Mouse (Mus musculus) limb, embryonic 11.5 days (tissue): Measurements from ENCODE around the gene Higd2a. TPM values are rescaled to one million over a fixed set of nuclear protein-coding genes. Genes with fewer than 3 reads are reported as not detected.

Experiments used
- ATAC-seq: fragments of 200-750 bp; cut with Nextera tagmentation; 2 replicates; pipeline ENCODE4 v1.8.0; 2017; ENCODE audit warnings: low read depth; ENCODE audit not compliant: insufficient number of reproducible peaks, low FRiP score, low TSS enrichment
- DNase-seq: peaks from one replicate; pipeline ENCODE4 v3.0.0-alpha.2; 2015; ENCODE audit warnings: low spot score
- H3K27ac ChIP-seq: fragments of 300-500 bp; sonication (generic); replicated peaks from 2 replicates; pipeline ENCODE4 v1.5.1; 2014; ENCODE audit warnings: low read depth, mild to moderate bottlenecking, low read length
- H3K27me3 ChIP-seq: fragments of 300-500 bp; sonication (generic); 2 replicates; pipeline ENCODE4 v1.6.1; 2014; ENCODE audit warnings: mild to moderate bottlenecking, low read length, mixed read lengths; ENCODE audit not compliant: control insufficient read depth, insufficient read depth
- H3K36me3 ChIP-seq: fragments of 300-500 bp; sonication (generic); 2 replicates; pipeline ENCODE4 v1.6.1; 2014; ENCODE audit warnings: mild to moderate bottlenecking, low read length, moderate library complexity, mixed read lengths; ENCODE audit not compliant: control insufficient read depth, insufficient read depth
- H3K4me1 ChIP-seq: fragments of 300-500 bp; sonication (generic); 2 replicates; pipeline ENCODE4 v1.6.1; 2014; ENCODE audit warnings: low read length, mixed read lengths; ENCODE audit not compliant: control insufficient read depth, insufficient read depth
- H3K4me2 ChIP-seq: fragments of 300-500 bp; sonication (generic); 2 replicates; pipeline ENCODE4 v1.6.1; 2014; ENCODE audit warnings: low read depth, mild to moderate bottlenecking, moderate library complexity; ENCODE audit not compliant: severe bottlenecking
- H3K4me3 ChIP-seq: fragments of 300-500 bp; sonication (generic); 2 replicates; pipeline ENCODE4 v1.5.1; 2014; ENCODE audit warnings: low read depth, low read length
- H3K9ac ChIP-seq: fragments of 300-500 bp; sonication (generic); 2 replicates; pipeline ENCODE4 v1.6.1; 2014; ENCODE audit warnings: mild to moderate bottlenecking, low read length
- H3K9me3 ChIP-seq: fragments of 300-500 bp; sonication (generic); 2 replicates; pipeline ENCODE4 v1.6.1; 2016; ENCODE audit warnings: low read length; ENCODE audit not compliant: control insufficient read depth
- WGBS: fragments of 180-500 bp; shearing (Covaris S2); extraction: QIAGEN DNeasy Blood & Tissue Kit; methylation state at CpG from one replicate; pipeline ENCODE4 v1.1.7; 2014; 5-methylcytosine and 5-hydroxymethylcytosine counted together
- polyA plus RNA-seq: library from polyadenylated mRNA; unstranded; fragments of >200 nt; fragmentation: Nextera tagmentation; extraction: Ambion mirVana; gene quantifications from 2 replicates; pipeline ENCODE4 v1.2.1, GENCODE M21; 2014

The Higd2a gene
- 155 and 157 TPM in 2 replicates for polyA plus RNA-seq

GRCm38 (mm10) chr13:54589996-54590951 lies at the start of gene Higd2a, which contains the start of gene Nop16:
Gene Higd2a (plus strand): TSS chr13:54590207.
Gene Nop16 (minus strand): TSS chr13:54590090.
- Histone ChIP-seq H3K4me2 (peak within 1 kb of the TSS; percentile 70), H3K27me3 (no peaks in the 10 kb centered on the region), H3K9ac (peak within 1 kb of the TSS; percentile 86), H3K9me3 (no peaks in the 10 kb centered on the region), H3K27ac (0 out of 2 replicates have a peak within 1 kb of the TSS, but pooled peaks have one; percentile 42), H3K4me3 (peak within 1 kb of the TSS; percentile 92), H3K36me3 (peaks cover 2% of the 10 kb centered on the region; the same call in 1 of the 2 replicates), H3K4me1 (peaks cover 4% of the 10 kb centered on the region)
- under 1% methylated on average over 51 of the region's 51 CpGs for WGBS
- ATAC-seq (peak; percentile 96), DNase-seq (peak; percentile 98)

GRCm38 (mm10) chr13:54548036-54548435 lies 42.0 kb upstream of the Higd2a start:
- Histone ChIP-seq H3K27ac (no peak overlapping the region), H3K9ac (no peak overlapping the region), H3K4me2 (no peak overlapping the region), H3K9me3 (no peaks in the 10 kb centered on the region), H3K4me3 (no peak overlapping the region), H3K4me1 (no peaks in the 10 kb centered on the region), H3K27me3 (no peaks in the 10 kb centered on the region), H3K36me3 (peaks cover 15% of the 10 kb centered on the region)
- 85% methylated on average over 7 of the region's 7 CpGs for WGBS
- DNase-seq (no peak), ATAC-seq (no peak)

GRCm38 (mm10) chr13:54556176-54556575 lies 33.8 kb upstream of the Higd2a start:
- no peak overlapping the region for H3K4me2 ChIP-seq
- H3K4me1 ChIP-seq, result no peaks in the 10 kb centered on the region
- H3K36me3 ChIP-seq, result peaks cover 25% of the 10 kb centered on the region
- no peaks in the 10 kb centered on the region for H3K9me3 ChIP-seq
- no peak overlapping the region for H3K27ac ChIP-seq
- H3K9ac ChIP-seq, result no peak overlapping the region
- DNase-seq, result no peak
- no peak for ATAC-seq
- no peaks in the 10 kb centered on the region for H3K27me3 ChIP-seq
- WGBS, result 95% methylated on average over 9 of the region's 9 CpGs
- no peak overlapping the region for H3K4me3 ChIP-seq

DNA sequence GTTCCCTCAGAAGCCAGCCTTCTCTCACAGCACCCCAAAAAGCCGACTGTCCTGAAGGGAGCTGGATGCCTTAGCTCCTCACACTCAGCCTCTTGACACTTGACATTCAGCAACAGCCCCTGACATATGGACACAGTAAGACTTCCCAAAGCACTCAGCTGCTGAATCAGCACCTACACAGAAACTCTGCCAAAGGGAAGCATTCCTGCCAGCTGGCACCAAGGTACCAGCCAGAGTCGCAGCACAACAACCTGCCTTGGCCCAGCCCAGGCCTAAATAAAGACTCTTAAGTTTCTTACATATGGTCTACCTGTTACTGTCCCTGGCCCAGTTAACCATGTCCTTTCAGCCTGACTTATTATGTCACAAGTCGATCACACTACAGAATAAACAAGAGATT lies 33.2 kb upstream of the Higd2a start:
- Histone ChIP-seq H3K27ac (no peak overlapping the region), H3K4me3 (no peak overlapping the region), H3K4me2 (no peak overlapping the region), H3K27me3 (no peaks in the 10 kb centered on the region), H3K9me3 (no peaks in the 10 kb centered on the region), H3K4me1 (no peaks in the 10 kb centered on the region), H3K9ac (no peak overlapping the region), H3K36me3 (peaks cover 28% of the 10 kb centered on the region)
- 90% methylated on average over 3 of the region's 3 CpGs for WGBS
- DNase-seq (no peak), ATAC-seq (no peak)

DNA sequence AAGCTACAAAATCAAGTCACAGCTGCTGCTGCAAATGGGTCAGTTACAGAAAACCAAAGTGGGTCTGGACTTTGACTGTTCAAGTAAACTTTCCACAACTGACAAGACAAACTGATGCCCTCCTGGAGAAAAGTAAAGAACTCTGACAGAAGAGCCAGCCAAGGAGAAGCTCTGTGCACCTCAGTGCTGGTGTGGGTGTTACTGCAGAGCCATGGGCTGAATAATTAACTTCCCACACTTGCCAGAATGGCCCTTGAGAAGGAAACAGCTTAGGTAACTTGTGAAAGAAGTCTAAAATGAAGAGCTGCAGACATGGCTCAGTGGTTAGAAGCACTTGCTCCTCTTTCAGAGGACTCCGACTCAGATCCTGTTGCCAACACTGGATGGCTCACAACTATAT lies 32.4 kb upstream of the Higd2a start:
- no peaks in the 10 kb centered on the region for H3K9me3 ChIP-seq
- no peaks in the 10 kb centered on the region for H3K4me1 ChIP-seq
- H3K9ac ChIP-seq, result no peak overlapping the region
- H3K27ac ChIP-seq, result no peak overlapping the region
- peaks cover 26% of the 10 kb centered on the region for H3K36me3 ChIP-seq
- WGBS, result 88% methylated on average over 1 of the region's 1 CpGs
- no peak for DNase-seq
- H3K27me3 ChIP-seq, result no peaks in the 10 kb centered on the region
- no peak overlapping the region for H3K4me2 ChIP-seq
- H3K4me3 ChIP-seq, result no peak overlapping the region
- no peak for ATAC-seq

DNA sequence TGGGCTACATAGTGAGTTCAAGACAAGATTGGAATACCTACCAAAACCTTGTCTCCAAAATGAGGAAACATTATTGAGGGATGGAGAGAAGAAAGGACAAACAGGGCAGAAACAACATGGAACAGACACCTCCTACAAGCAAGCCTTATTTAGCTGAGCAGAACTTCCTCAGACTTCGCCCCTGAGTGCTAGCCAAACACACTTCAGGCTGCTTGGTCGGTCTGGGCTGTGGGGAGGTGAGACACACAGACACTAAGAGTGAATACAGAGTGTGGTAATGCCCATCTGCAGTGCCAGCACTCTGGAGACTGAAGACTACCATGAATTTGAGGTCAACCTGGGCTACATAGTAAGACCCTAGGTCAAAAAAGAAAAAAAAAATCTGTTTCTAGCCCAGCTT lies 30.4 kb upstream of the Higd2a start:
- Histone ChIP-seq H3K4me1 (peaks cover 6% of the 10 kb centered on the region), H3K27me3 (no peaks in the 10 kb centered on the region), H3K9ac (no peak overlapping the region), H3K27ac (no peak overlapping the region), H3K36me3 (peaks cover 24% of the 10 kb centered on the region), H3K9me3 (no peaks in the 10 kb centered on the region), H3K4me2 (no peak overlapping the region), H3K4me3 (no peak overlapping the region)
- DNase-seq (no peak), ATAC-seq (no peak)
- 92% methylated on average over 2 of the region's 2 CpGs for WGBS

GRCm38 (mm10) chr13:54560608-54561007 lies 29.4 kb upstream of the Higd2a start:
- Histone ChIP-seq H3K9ac (no peak overlapping the region), H3K9me3 (no peaks in the 10 kb centered on the region), H3K4me2 (no peak overlapping the region), H3K36me3 (peaks cover 24% of the 10 kb centered on the region), H3K4me1 (peaks cover 6% of the 10 kb centered on the region), H3K27ac (no peak overlapping the region), H3K27me3 (no peaks in the 10 kb centered on the region), H3K4me3 (no peak overlapping the region)
- ATAC-seq (no peak), DNase-seq (no peak)
- 95% methylated on average over 7 of the region's 7 CpGs for WGBS

- H3K4me2 ChIP-seq, result no peak overlapping the region
- peaks cover 9% of the 10 kb centered on the region for H3K36me3 ChIP-seq
- no peak overlapping the region for H3K4me3 ChIP-seq
- H3K9me3 ChIP-seq, result no peaks in the 10 kb centered on the region
- ATAC-seq (no peak), DNase-seq (no peak)
- H3K4me1 ChIP-seq, result peaks cover 6% of the 10 kb centered on the region
- no peaks in the 10 kb centered on the region for H3K27me3 ChIP-seq
- WGBS, result 88% methylated on average over 7 of the region's 7 CpGs
- H3K27ac ChIP-seq, result no peak overlapping the region
- no peak overlapping the region for H3K9ac ChIP-seq
These were observed 27.4 kb upstream of the Higd2a start for GRCm38 (mm10) chr13:54562562-54562961.
